Mouse (Mus musculus): ENCODE measurements around the gene Capn2.

- TF ChIP-seq CTCF (IDR thresholded peaks at IDR 0.05; ENCODE audit: control insufficient read depth, insufficient read depth, insufficient replicate concordance, low read depth, low read length): no peak
- no peak for TF ChIP-seq POLR2A (IDR thresholded peaks at IDR 0.05; ENCODE audit: control insufficient read depth, low read depth, low read length)
Observed at GRCm38 (mm10) chr1:182481138-182481537, 36.3 kb downstream of the Capn2 start.
